Mouse (Mus musculus) liver, adult 2 months (tissue): ENCODE measurements at regions not wholly inside any gene's neighbourhood (a gene's known extent, or its start where the extent isn't known, plus 50 kb on each side); places are given as distances from the start of the nearest gene placed in this dataset.

ENCODE experiments used
- DNase-seq: peaks from one replicate; pipeline ENCODE4 v3.0.0-alpha.2; 2011; ENCODE audit warnings: low read depth, low spot score; ENCODE audit errors: extremely low read depth
- H3K27ac ChIP-seq: fragments of 200-500 bp; replicated peaks from 2 replicates; pipeline ENCODE4 v1.5.1; 2012; ENCODE audit warnings: low read depth, mild to moderate bottlenecking, control low read depth, inconsistent platforms, low read length; ENCODE audit not compliant: insufficient read depth
- H3K27me3 ChIP-seq: fragments of 200-500 bp; 2 replicates; pipeline ENCODE4 v1.6.1; 2012; ENCODE audit warnings: mild to moderate bottlenecking, moderate library complexity, low read length, inconsistent platforms; ENCODE audit not compliant: control insufficient read depth, insufficient read depth
- H3K36me3 ChIP-seq: fragments of 200-500 bp; 2 replicates; pipeline ENCODE4 v1.6.1; 2012; ENCODE audit warnings: low read length, inconsistent platforms; ENCODE audit not compliant: control insufficient read depth, insufficient read depth
- H3K4me1 ChIP-seq: fragments of 200-500 bp; 2 replicates; pipeline ENCODE4 v1.6.1; 2011; ENCODE audit warnings: low read length; ENCODE audit not compliant: control insufficient read depth, insufficient read depth
- H3K4me3 ChIP-seq: fragments of 200-500 bp; 2 replicates; pipeline ENCODE4 v1.5.1; 2011; ENCODE audit warnings: low read depth, mild to moderate bottlenecking, control low read depth, low read length, moderate library complexity; ENCODE audit not compliant: insufficient read depth
- H3K79me2 ChIP-seq: fragments of 200-500 bp; 2 replicates; pipeline ENCODE4 v1.6.1; 2012; ENCODE audit warnings: inconsistent platforms, mild to moderate bottlenecking, low read length, moderate library complexity; ENCODE audit not compliant: control insufficient read depth, insufficient read depth
- H3K9ac ChIP-seq: fragments of 200-500 bp; 2 replicates; pipeline ENCODE4 v1.6.1; 2012; ENCODE audit warnings: low read depth, mild to moderate bottlenecking, control low read depth, inconsistent platforms, low read length
- CTCF ChIP-seq: fragments of 200-500 bp; IDR thresholded peaks from 2 replicates; pipeline ENCODE4 v1.5.1; 2011; ENCODE audit warnings: low read depth, low read length, control low read depth
- POLR2A ChIP-seq: fragments of 200-500 bp; IDR thresholded peaks from 2 replicates; pipeline ENCODE4 v1.6.1; 2011; ENCODE audit warnings: low read length, control low read depth; ENCODE audit not compliant: insufficient read depth; ENCODE audit errors: extremely low read depth
- WGBS: fragments of 180-500 bp; shearing (Covaris S2); methylation state at CpG from one replicate; pipeline ENCODE4 v1.1.7; 2018; 5-methylcytosine and 5-hydroxymethylcytosine counted together

- Histone ChIP-seq H3K4me1 (no peaks in the 10 kb centered on the region), H3K27me3 (no peaks in the 10 kb centered on the region), H3K9ac (no peak overlapping the region), H3K4me3 (no peak overlapping the region), H3K79me2 (no peaks in the 10 kb centered on the region), H3K36me3 (no peaks in the 10 kb centered on the region), H3K27ac (no peak overlapping the region)
- WGBS = 81% methylated on average over 10 of the region's 10 CpGs
- TF ChIP-seq POLR2A (no peak), CTCF (no peak)
- DNase-seq = no peak
Observed at GRCm38 (mm10) chr16:31609394-31610172, 53.7 kb upstream of the Dlg1 start.
